Mouse (Mus musculus): ENCODE results near the gene Dhx37.
A peak's percentile ranks its signal among the peaks of the same experiment; 100 is the strongest.
"Not testable (repeated sequence)": the region's sequence is repeated elsewhere in the genome, so short reads cannot be mapped to it uniquely, and the experiment has no call there.

Gene Dhx37

GRCm38 (mm10) chr5:125448631-125449030 is 14.7 kb upstream of the Dhx37 start:
- DNase-seq (ENCODE audit: low read depth, low spot score) = no peak

- no peak for DNase-seq (ENCODE audit: low read depth, low spot score)
Observed at GRCm38 (mm10) chr5:125448026-125448425, 14.1 kb upstream of the Dhx37 start.

- DNase-seq (ENCODE audit: low read depth, low spot score) = no peak
Observed at GRCm38 (mm10) chr5:125446344-125446743, 12.4 kb upstream of the Dhx37 start.

- DNase-seq (ENCODE audit: low read depth, low spot score) = no peak
Observed at GRCm38 (mm10) chr5:125444554-125444953, 10.6 kb upstream of the Dhx37 start.

GRCm38 (mm10) chr5:125443915-125444314 is 10.0 kb upstream of the Dhx37 start:
- no peak for DNase-seq (ENCODE audit: low read depth, low spot score)

- DNase-seq (ENCODE audit: low read depth, low spot score) = peak; percentile 61
Observed at GRCm38 (mm10) chr5:125443335-125443734, 9.4 kb upstream of the Dhx37 start.

- DNase-seq (ENCODE audit: low read depth, low spot score) = no peak
Observed at GRCm38 (mm10) chr5:125442136-125442995, 8.4 kb upstream of the Dhx37 start.

- peak; percentile 87 for DNase-seq (ENCODE audit: low read depth, low spot score)
Observed at GRCm38 (mm10) chr5:125441234-125442114, 7.6 kb upstream of the Dhx37 start, which contains the start of gene Bri3bp. Gene Bri3bp, plus strand, starts transcription at chr5:125441568.

- DNase-seq (ENCODE audit: low read depth, low spot score) = no peak
Observed at GRCm38 (mm10) chr5:125440583-125441233, 6.8 kb upstream of the Dhx37 start.

- DNase-seq (ENCODE audit: low read depth, low spot score) = peak; percentile 84
Observed at GRCm38 (mm10) chr5:125434347-125434746, 426 bp upstream of the Dhx37 start.

GRCm38 (mm10) chr5:125432324-125432723 is 1.6 kb downstream of the Dhx37 start:
- not testable (repeated sequence) for DNase-seq (ENCODE audit: low read depth, low spot score)

- DNase-seq (ENCODE audit: low read depth, low spot score) = peak; percentile 90
Observed at GRCm38 (mm10) chr5:125426343-125426742, 7.6 kb downstream of the Dhx37 start.

- DNase-seq (ENCODE audit: low read depth, low spot score) = no peak
Observed at GRCm38 (mm10) chr5:125425698-125426276, 8.1 kb downstream of the Dhx37 start.

GRCm38 (mm10) chr5:125419124-125419523 is 14.8 kb downstream of the Dhx37 start:
- DNase-seq (ENCODE audit: low read depth, low spot score) = no peak

- DNase-seq (ENCODE audit: low read depth, low spot score) = no peak
Observed at GRCm38 (mm10) chr5:125418636-125419035, 15.3 kb downstream of the Dhx37 start.

GRCm38 (mm10) chr5:125416183-125416582 is 17.7 kb downstream of the Dhx37 start:
- DNase-seq (ENCODE audit: low read depth, low spot score) = no peak

GRCm38 (mm10) chr5:125413763-125414162 is 20.2 kb downstream of the Dhx37 start:
- no peak for DNase-seq (ENCODE audit: low read depth, low spot score)

- not testable (repeated sequence) for DNase-seq (ENCODE audit: low read depth, low spot score)
Observed at GRCm38 (mm10) chr5:125412536-125412935, 21.4 kb downstream of the Dhx37 start.

- peak; percentile 87 for DNase-seq (ENCODE audit: low read depth, low spot score)
Observed at GRCm38 (mm10) chr5:125411972-125412530, 21.9 kb downstream of the Dhx37 start.

- DNase-seq (ENCODE audit: low read depth, low spot score) = peak; percentile 92
Observed at GRCm38 (mm10) chr5:125409348-125410090, 24.4 kb downstream of the Dhx37 start.

All from ZHBTc4 (cell line).